Mouse (Mus musculus) kidney, adult 10 weeks (tissue): ENCODE results near the gene Mplkip. TPM values are rescaled to one million over a fixed set of nuclear protein-coding genes. Genes with fewer than 3 reads are reported as not detected.

Experiments
- polyA plus RNA-seq: library from polyadenylated mRNA; stranded (reverse); fragments of 350-450 nt; fragmentation: Illumina TruSeq; extraction: RNeasy Lipid Tissue Mini Kit (QIAGEN cat#74804); gene quantifications from one replicate; pipeline ENCODE4 v1.2.3, GENCODE M21; 2014; ENCODE audit warnings: low read depth, low replicate concordance

Gene Mplkip
- polyA plus RNA-seq: 65.2 TPM

GRCm38 (mm10) chr13:17694911-17695699 is at the start of gene Mplkip, which contains the start of gene Sugct:
Mplkip (plus strand) TSS chr13:17695192.
Sugct (minus strand) TSS chr13:17695553.

Other genes starting within 250 kb of the Mplkip start
- gene Sugct, start 361 bp downstream of the Mplkip start, polyA plus RNA-seq: 178 TPM
- gene Cdk13, start 109.9 kb downstream of the Mplkip start, polyA plus RNA-seq: 47.7 TPM
- gene Rala, start 249.0 kb downstream of the Mplkip start, polyA plus RNA-seq: 117 TPM